Mouse (Mus musculus) mature B cell (primary cell): ENCODE data around the gene Blm.
"Not testable (repeated sequence)": the region's sequence is repeated elsewhere in the genome, so short reads cannot be mapped to it uniquely, and the experiment has no call there.

ENCODE experiments used
- in situ Hi-C: fragments of 300-500 bp; cut with MboI; formaldehyde crosslinking; loops from 2 replicates; pipeline ENCODE4 v1.14.3; 2019

Gene Blm

DNA sequence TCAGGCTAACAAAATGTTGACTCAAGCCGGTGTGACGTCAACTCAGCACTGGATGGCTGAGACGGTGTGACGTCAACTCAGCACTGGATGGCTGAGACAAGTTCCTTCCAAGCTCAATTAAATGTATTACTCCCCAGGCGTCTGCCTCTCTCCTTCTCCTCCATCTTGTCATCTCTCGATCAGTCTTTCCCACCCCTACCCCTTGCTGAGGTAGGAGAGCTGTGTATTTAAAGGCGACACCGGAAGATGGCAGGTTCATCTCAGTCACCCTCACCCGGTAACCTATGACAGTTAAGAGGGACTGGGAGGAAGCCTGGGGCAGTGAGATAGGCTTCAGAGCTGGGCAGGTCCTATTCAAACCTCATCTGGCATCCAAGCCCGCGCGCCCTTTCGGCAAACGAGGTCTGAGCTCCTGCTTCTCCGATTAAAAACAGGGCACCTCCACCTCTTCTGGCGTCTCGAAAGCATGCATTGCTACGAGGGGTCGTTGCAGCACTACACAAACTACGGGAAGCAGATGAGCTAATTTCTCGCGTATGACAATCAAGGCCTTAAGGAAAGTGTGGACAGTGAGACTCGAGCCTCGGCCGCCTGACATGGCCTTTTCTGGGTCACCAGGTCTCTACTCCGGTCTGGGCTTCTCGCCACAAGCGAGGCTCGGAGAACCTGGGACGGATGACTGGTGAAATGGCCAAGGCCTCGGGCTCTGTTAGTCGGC lies 469 bp downstream of the Blm start:
- in situ Hi-C loops: no loop called here

GRCm38 (mm10) chr7:80531087-80531486 lies 3.8 kb downstream of the Blm start:
- in situ Hi-C loops: no loop called here

- in situ Hi-C loops: no loop called here
Observed at GRCm38 (mm10) chr7:80530646-80531045, 4.3 kb downstream of the Blm start.

GRCm38 (mm10) chr7:80526698-80527097 lies 8.2 kb downstream of the Blm start:
- in situ Hi-C loops: no loop called here

DNA sequence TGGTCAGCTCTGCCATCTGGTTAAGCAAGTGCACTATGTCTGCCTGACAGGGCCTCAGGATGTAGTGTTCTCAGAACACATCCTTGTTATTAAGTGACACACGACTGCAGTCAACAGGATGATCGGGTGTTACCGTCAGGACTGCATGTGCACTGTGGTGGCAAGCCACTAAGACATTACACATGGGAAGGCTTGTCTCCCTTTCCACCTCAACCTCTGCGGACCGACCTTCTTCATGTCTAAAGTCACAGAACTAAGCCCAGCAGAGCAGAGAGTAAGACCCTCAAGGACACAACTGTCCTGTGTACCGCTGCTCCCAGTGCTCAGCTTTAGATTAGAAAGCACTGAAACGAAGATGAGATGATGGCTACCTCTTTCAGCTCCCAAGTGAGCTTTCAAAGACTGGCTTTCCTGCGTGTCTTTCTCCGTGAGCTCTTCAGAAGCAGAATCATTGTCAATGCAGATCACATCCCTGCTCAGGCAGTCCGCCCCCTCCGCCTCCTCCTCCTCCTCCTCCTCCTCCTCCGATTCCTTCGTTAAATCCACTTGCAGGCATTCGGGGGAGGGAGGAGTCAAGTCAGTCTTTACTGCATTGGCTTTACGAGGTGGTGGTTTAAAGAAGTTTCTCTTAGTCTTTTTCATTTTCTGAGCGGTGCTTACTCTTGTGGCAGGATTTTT lies 22.4 kb downstream of the Blm start:
- in situ Hi-C loops: no loop called here

GRCm38 (mm10) chr7:80507697-80508096 lies 27.2 kb downstream of the Blm start:
- in situ Hi-C loops: not testable (repeated sequence)

GRCm38 (mm10) chr7:80506007-80506406 lies 28.9 kb downstream of the Blm start:
- in situ Hi-C loops: no loop called here

- in situ Hi-C loops: no loop called here
Observed at GRCm38 (mm10) chr7:80504920-80505319, 30.0 kb downstream of the Blm start.

GRCm38 (mm10) chr7:80501006-80501405 lies 33.9 kb downstream of the Blm start:
- in situ Hi-C loops: no loop called here

GRCm38 (mm10) chr7:80500099-80500498 lies 34.8 kb downstream of the Blm start:
- in situ Hi-C loops: no loop called here

GRCm38 (mm10) chr7:80499190-80499962 lies 35.5 kb downstream of the Blm start:
- in situ Hi-C loops: no loop called here

GRCm38 (mm10) chr7:80496656-80497055 lies 38.3 kb downstream of the Blm start:
- in situ Hi-C loops: no loop called here

DNA sequence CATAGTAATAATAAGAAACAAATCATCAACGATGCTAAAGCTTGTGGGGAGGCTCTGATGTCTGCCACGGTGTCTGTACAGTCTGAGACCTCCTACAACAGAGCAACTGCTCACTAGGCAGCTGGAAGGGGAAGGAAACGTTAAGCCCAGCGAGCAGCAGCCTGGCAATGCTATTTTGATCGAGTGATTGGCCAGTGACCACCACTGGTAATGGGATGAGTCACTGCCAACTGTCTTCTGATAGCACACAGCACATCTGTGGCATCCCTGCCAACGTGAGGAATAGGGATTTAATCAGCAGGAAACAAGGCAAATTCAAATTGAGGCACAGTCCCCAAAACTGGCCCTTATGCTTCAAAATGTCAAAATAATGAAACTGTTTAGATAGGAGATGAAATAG lies 39.7 kb downstream of the Blm start:
- in situ Hi-C loops: no loop called here

- in situ Hi-C loops: no loop called here
Observed at GRCm38 (mm10) chr7:80491995-80492394, 42.9 kb downstream of the Blm start.

DNA sequence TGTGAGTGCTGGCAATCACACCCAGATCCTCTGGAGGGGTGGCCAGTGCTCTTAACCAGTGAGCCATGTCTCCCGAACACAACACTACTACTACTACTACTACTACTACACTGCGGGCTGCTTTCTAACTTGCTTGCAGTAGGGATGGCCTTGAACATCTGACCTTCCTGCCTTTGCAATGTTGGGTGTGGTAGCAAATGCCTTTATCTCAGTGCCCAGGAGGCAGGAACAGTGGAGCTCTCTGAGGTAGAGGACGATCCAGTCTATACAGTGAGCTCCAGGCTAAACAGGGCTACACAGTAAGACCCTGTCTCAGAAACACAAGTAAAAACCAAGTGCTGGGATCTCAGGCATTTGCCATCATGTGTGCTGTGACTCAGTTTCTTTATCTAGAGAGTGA lies 43.8 kb downstream of the Blm start:
- in situ Hi-C loops: no loop called here

DNA sequence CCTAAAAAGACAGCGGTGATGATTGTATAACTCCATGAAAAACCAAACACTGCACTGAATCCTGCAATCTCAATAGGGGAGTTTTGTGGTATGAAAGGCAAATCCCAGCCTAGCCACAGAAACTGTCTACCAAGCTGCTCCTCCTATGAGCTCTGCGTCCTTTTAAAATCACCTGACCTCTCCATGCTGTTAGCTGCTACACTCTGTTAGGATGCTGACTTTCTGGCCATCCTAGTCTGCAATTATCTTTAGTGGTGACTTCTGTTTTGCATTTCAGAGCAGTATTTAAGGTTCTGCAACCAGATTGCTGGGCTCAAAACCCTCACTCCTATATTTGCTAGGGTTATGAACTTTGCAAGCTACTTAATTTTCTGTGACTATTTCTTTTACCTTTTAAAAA lies 44.6 kb downstream of the Blm start:
- in situ Hi-C loops: no loop called here

- in situ Hi-C loops: no loop called here
Observed at GRCm38 (mm10) chr7:80489445-80489844, 45.5 kb downstream of the Blm start.

- in situ Hi-C loops: no loop called here
Observed at GRCm38 (mm10) chr7:80487239-80487638, 47.7 kb downstream of the Blm start.

DNA sequence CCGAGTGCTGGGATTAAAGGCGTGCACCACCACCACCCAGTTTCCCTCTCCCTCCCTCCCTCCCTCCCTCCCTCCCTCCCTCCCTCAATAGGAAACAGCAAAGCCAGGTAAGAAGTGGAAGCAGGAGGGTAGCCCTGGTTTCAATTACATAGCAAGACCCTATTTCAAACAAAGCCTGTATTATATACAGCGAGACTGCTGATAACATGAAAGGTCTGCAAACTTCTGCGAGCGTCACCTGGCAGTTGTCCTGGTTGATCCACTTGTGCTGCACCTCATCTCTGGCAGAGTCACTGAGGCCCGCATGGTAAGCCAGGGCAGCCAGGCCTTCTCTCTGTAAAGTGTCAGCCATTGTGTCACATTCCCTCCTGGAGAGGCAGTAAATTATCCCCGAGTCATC lies 54.8 kb downstream of the Blm start:
- in situ Hi-C loops: no loop called here

DNA sequence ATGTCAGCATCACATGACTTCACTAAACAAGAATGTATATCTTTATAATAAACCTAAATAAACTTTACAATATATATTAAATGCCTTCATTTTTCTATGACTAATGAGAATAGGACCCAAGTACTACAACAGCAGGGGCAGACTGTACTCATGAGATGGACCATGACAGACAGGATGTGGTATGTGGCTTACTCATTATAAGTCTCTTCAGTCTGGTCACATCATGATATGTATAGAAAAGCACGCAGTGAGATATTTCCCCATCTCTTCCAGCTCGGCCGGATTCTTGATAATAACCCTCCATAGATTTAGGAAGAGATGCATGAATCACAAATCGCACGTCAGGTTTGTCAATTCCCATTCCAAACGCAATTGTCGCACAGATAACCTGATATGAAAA lies 61.1 kb downstream of the Blm start:
- in situ Hi-C loops: no loop called here

DNA sequence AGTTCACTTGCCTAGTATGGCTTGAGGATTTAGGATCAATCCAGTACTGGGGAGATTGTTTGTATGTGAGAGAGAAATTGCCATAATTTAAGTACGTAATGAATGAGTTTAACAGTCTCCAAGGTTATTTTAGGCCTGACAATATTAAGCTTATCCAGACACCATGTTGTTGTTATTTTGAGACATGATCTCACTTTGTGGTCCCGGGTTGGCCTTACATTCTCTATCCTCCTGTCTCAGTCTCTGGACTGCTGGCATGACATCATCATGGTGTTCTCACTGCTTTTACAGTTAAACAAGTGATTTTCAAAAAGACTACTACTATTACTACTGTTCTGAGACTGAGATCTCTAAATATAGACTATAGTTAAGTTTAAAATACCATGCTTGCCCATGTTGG lies 66.1 kb downstream of the Blm start:
- in situ Hi-C loops: no loop called here

DNA sequence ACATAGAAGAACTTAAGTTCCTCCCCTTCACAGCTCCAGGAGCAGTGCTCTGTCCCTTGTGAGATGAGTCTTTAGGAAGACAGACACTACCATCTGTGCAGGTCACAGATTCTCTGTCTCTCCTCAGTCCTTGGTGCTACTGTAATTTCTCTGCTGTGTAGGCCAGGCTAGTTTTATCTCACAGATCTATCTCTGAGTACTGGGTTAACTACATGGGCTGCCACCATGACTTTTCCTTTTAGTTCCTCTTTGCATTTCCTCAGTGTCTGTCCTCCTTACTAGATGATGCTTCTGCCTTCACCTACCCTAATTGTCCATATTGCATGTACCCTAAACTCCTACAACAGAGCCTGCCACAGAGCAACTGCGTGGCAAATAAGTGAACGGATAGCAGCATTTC lies 67.6 kb downstream of the Blm start:
- in situ Hi-C loops: no loop called here

GRCm38 (mm10) chr7:80464831-80465230 lies 70.1 kb downstream of the Blm start:
- in situ Hi-C loops: no loop called here
